Mouse (Mus musculus) liver, postnatal 0 days (tissue): Measurements from ENCODE around the gene Cox4i1.

Source experiments
- CTCF ChIP-seq: sonication (generic); IDR thresholded peaks from 2 replicates; pipeline ENCODE4 v1.5.1; 2016; ENCODE audit warnings: antibody characterized with exemption, low read depth
- EP300 ChIP-seq: IDR thresholded peaks from 2 replicates; pipeline ENCODE4 v1.6.1; 2016; ENCODE audit warnings: antibody characterized with exemption, low read depth, mild to moderate bottlenecking

DNA sequence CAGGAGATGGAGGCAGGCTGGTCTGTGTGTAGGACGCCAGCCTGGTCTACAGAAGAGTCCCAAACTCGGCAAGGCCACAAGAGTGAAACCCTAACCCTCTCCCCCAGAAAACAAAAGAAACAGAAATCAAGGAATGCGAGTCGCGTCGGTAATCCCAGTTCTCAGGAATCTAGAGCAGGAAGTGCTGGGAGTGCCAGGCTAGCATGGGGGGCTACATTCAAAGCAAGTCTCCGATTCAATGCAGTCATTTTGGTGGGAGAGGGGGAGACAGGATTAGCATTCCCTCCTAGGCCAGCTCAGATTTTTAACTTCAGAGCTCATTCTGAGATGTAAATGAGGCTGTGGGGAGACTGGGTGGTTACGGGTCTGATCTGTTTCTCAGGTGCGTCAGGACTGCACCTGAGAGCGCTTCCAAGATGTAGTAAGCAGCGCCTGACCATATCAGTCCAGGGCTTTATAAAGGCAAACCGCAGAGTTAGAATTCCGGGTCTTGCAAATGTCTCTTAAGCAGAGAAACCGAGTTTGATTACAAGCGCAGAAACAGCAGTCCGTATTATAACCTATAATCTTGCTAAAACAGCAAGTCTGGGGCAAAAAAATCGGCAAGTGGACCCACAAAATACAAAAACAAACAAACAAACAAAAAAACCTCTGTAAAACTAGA, 1.1 kb upstream of the Cox4i1 start:
- TF ChIP-seq CTCF (no peak), EP300 (no peak)
